Mouse (Mus musculus): ENCODE data around the gene St6galnac3. TPM values are rescaled to one million over a fixed set of nuclear protein-coding genes. Genes with fewer than 3 reads are reported as not detected.

St6galnac3 gene
- polyA plus RNA-seq, 1 experiment from 2014 or later: 4.5 TPM

DNA sequence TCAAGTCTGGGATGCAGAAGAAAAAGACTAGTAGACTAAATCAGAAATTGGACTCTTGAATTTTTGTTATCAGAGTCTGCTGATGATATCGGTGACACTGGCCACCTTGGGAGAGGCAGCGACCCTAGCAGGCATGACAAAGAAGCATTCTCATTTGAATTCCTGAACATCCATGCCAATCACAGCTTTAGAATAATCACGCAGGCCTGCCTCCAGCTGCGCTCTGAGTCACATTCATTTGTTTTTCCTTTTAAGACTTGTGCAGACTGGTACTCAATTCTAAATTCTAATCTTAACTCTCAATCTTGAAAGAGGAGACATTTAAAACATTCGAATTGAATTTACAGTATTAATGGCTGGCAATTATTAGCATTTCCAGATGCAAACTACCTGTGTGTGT is 83.2 kb downstream of the St6galnac3 start:
- Histone ChIP-seq H3K4me1 (replicated peaks; ENCODE audit: control insufficient read depth, insufficient read depth) (no peaks in the 10 kb centered on the region), H3K27ac (replicated peaks) (no peak overlapping the region), H3K9ac (ENCODE audit: low read length) (no peak overlapping the region), H3K4me3 (ENCODE audit: low read depth, low read length) (no peak overlapping the region), H3K4me2 (replicated peaks; ENCODE audit: low read depth) (no peak overlapping the region), H3K27me3 (ENCODE audit: control insufficient read depth, insufficient read depth, low read length) (no peaks in the 10 kb centered on the region), H3K36me3 (ENCODE audit: control insufficient read depth, insufficient read depth, low read length) (no peaks in the 10 kb centered on the region), H3K9me3 (ENCODE audit: control insufficient read depth, low read length) (no peaks in the 10 kb centered on the region)
- no peak for ATAC-seq (ENCODE audit: low FRiP score, low TSS enrichment)
- DNase-seq (ENCODE audit: low spot score): no peak
- TF ChIP-seq CTCF (IDR thresholded peaks at IDR 0.05; ENCODE audit: low read depth) (no peak), EP300 (optimal IDR thresholded peaks at IDR 0.05) (no peak)
- 80% methylated on average over 5 of the region's 5 CpGs for WGBS

DNA sequence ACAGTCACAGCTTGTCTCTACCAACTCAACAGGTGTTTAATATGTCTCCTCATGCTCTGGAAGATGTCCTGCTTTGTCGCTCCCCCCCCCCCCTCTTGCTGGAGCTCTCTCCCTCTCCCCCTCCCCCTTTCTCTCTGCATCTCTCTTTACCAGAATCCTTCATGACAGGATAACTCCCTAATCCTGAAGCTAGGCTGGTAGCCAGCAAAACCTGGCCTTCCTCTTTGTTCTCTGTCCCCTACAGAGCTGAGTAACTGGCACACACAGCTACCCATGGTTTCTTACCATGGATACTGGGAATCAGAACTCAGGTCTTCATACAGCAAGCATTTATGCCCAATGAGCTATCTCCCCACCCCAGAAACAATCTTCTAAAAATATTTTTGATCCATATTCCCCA is 87.6 kb downstream of the St6galnac3 start:
- Histone ChIP-seq H3K4me2 (replicated peaks; ENCODE audit: low read depth) (no peak overlapping the region), H3K9me3 (ENCODE audit: control insufficient read depth, low read length) (no peaks in the 10 kb centered on the region), H3K27me3 (ENCODE audit: control insufficient read depth, insufficient read depth, low read length) (no peaks in the 10 kb centered on the region), H3K36me3 (ENCODE audit: control insufficient read depth, insufficient read depth, low read length) (no peaks in the 10 kb centered on the region), H3K4me3 (ENCODE audit: low read depth, low read length) (no peak overlapping the region), H3K9ac (ENCODE audit: low read length) (no peak overlapping the region), H3K4me1 (replicated peaks; ENCODE audit: control insufficient read depth, insufficient read depth) (no peaks in the 10 kb centered on the region), H3K27ac (replicated peaks) (no peak overlapping the region)
- WGBS: no CpG with 5 or more reads among the region's 1 CpGs
- no peak for TF ChIP-seq CTCF (IDR thresholded peaks at IDR 0.05; ENCODE audit: low read depth)
- TF ChIP-seq EP300 (optimal IDR thresholded peaks at IDR 0.05): no peak
- DNase-seq (ENCODE audit: low spot score) (no peak), ATAC-seq (ENCODE audit: low FRiP score, low TSS enrichment) (no peak)

DNA sequence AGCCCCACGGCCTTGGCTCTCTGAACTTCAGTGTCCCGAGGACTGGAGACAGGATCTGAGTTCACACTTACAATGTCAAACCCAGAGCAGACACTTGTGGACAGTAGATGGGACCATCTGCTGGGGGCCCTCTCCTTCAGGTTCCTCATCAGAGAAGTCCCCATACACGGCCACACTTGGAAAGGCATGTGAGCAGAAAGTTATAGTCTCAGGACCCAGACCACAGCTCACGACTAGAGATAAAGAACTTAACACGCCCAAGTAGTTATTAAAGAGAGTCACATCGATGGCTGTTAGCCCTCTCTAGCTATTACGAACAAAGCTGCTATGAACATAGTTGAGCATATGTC is 88.2 kb downstream of the St6galnac3 start:
- H3K4me1 ChIP-seq (replicated peaks; ENCODE audit: control insufficient read depth, insufficient read depth): no peaks in the 10 kb centered on the region
- H3K27me3 ChIP-seq (ENCODE audit: control insufficient read depth, insufficient read depth, low read length): no peaks in the 10 kb centered on the region
- H3K27ac ChIP-seq (replicated peaks): no peak overlapping the region
- H3K9me3 ChIP-seq (ENCODE audit: control insufficient read depth, low read length): no peaks in the 10 kb centered on the region
- H3K4me3 ChIP-seq (ENCODE audit: low read depth, low read length): no peak overlapping the region
- no peak overlapping the region for H3K4me2 ChIP-seq (replicated peaks; ENCODE audit: low read depth)
- 75% methylated on average over 7 of the region's 7 CpGs for WGBS
- H3K9ac ChIP-seq (ENCODE audit: low read length): no peak overlapping the region
- no peak for TF ChIP-seq CTCF (IDR thresholded peaks at IDR 0.05; ENCODE audit: low read depth)
- TF ChIP-seq EP300 (optimal IDR thresholded peaks at IDR 0.05): no peak
- DNase-seq (ENCODE audit: low spot score): no peak
- ATAC-seq (ENCODE audit: low FRiP score, low TSS enrichment): no peak
- no peaks in the 10 kb centered on the region for H3K36me3 ChIP-seq (ENCODE audit: control insufficient read depth, insufficient read depth, low read length)

DNA sequence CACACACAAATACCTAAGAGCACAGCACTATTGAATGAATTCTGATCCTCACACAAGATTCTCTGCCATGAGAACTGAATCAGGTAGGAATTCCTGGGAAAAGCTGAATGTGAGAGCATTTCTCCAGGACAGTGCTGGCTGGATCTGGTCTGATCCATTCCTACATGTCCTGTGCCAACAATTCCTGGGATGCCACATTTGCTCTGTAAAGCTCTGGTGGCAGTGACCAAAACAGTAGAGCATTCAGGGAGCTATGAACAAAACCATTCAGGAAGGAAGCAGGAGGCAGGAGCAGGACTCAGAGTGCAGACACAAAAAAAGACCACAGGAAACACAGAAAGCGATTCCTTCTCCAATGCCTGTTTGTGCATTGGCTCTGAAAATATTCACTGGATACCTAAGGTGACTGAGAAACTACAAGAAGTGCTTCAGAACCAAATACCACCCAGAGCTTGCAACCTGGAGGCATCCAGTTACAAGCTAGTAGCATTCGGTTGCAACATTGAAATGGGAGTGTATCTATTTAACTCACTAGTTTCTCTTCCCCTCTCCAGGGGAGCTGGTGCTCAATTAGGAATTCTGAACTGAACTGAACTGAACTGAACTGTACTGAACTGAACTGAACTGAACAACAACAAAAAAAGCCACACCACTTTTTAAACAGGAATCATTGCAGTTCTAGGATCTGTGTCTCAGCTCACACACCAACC is 88.7 kb downstream of the St6galnac3 start:
- DNase-seq (ENCODE audit: low spot score): no peak
- Histone ChIP-seq H3K27me3 (ENCODE audit: control insufficient read depth, insufficient read depth, low read length) (no peaks in the 10 kb centered on the region), H3K9ac (ENCODE audit: low read length) (no peak overlapping the region), H3K36me3 (ENCODE audit: control insufficient read depth, insufficient read depth, low read length) (no peaks in the 10 kb centered on the region), H3K4me2 (replicated peaks; ENCODE audit: low read depth) (no peak overlapping the region), H3K27ac (replicated peaks) (no peak overlapping the region), H3K4me1 (replicated peaks; ENCODE audit: control insufficient read depth, insufficient read depth) (no peaks in the 10 kb centered on the region), H3K4me3 (ENCODE audit: low read depth, low read length) (no peak overlapping the region), H3K9me3 (ENCODE audit: control insufficient read depth, low read length) (no peaks in the 10 kb centered on the region)
- 63% methylated on average over 2 of the region's 2 CpGs for WGBS
- TF ChIP-seq CTCF (IDR thresholded peaks at IDR 0.05; ENCODE audit: low read depth): no peak
- TF ChIP-seq EP300 (optimal IDR thresholded peaks at IDR 0.05): no peak
- no peak for ATAC-seq (ENCODE audit: low FRiP score, low TSS enrichment)

DNA sequence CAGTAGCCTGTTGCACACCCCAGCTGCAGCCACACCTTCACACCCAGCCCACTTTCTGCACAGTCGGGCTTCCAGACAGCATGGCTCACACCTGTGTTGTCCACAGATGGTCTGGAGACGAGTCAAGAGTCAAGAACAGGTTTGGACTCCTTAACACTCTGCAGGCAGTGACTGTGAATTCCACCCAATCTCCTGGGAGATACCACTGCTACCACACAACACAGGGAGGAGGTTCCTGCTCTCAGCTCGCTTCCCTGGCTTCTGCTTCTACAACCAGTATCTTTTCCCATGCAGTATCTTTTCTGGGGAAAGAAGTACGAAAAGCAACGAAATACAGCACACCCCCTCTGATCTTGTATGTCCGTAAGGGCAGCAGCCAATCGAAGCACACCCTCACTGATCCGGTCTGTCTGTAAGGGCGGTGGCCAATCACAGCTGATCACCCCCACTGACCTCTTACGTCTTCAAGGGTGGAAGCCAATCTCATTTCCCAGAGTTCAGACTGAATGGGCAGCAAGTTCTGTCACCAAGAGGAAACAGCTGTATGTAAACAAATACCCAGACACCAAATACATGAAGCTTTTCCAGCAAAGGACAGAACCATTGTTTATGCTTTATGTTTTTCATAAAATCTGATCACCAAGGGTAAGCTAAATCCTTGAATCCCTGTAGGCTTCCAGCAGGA is 92.8 kb downstream of the St6galnac3 start:
- no peaks in the 10 kb centered on the region for H3K4me1 ChIP-seq (replicated peaks; ENCODE audit: control insufficient read depth, insufficient read depth)
- no peaks in the 10 kb centered on the region for H3K27me3 ChIP-seq (ENCODE audit: control insufficient read depth, insufficient read depth, low read length)
- no peaks in the 10 kb centered on the region for H3K36me3 ChIP-seq (ENCODE audit: control insufficient read depth, insufficient read depth, low read length)
- H3K4me3 ChIP-seq (ENCODE audit: low read depth, low read length): no peak overlapping the region
- 68% methylated on average over 10 of the region's 10 CpGs for WGBS
- H3K9ac ChIP-seq (ENCODE audit: low read length): no peak overlapping the region
- H3K9me3 ChIP-seq (ENCODE audit: control insufficient read depth, low read length): no peaks in the 10 kb centered on the region
- DNase-seq (ENCODE audit: low spot score) (no peak), ATAC-seq (ENCODE audit: low FRiP score, low TSS enrichment) (no peak)
- TF ChIP-seq EP300 (optimal IDR thresholded peaks at IDR 0.05) (no peak), CTCF (IDR thresholded peaks at IDR 0.05; ENCODE audit: low read depth) (no peak)
- no peak overlapping the region for H3K27ac ChIP-seq (replicated peaks)
- no peak overlapping the region for H3K4me2 ChIP-seq (replicated peaks; ENCODE audit: low read depth)

DNA sequence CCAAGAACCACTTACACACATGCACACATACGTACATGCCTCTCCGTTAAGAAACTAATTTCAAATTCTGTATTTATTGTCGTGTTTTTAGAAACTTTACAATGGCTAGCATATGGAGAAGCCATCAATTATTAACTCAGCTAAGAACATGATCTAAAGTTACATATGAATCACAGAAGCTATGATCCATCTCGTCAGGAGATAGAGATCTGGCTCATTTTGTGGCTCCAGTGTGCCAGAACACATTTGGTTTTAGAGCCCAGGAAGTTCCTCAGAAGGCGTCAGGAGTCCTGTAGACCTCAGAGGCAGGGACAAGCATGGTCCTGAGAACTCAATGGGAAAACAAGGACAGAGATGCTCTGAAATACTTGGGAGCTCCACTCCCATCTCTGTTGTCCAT is 98.7 kb downstream of the St6galnac3 start:
- H3K4me1 ChIP-seq (replicated peaks; ENCODE audit: control insufficient read depth, insufficient read depth): no peaks in the 10 kb centered on the region
- H3K27ac ChIP-seq (replicated peaks): no peak overlapping the region
- no peak for DNase-seq (ENCODE audit: low spot score)

More for the DNA sequence above, 98.7 kb downstream of the St6galnac3 start:
- 73% methylated on average over 5 of the region's 5 CpGs for WGBS
- Histone ChIP-seq H3K9ac (ENCODE audit: low read length) (no peak overlapping the region), H3K4me2 (replicated peaks; ENCODE audit: low read depth) (no peak overlapping the region), H3K4me3 (ENCODE audit: low read depth, low read length) (no peak overlapping the region), H3K36me3 (ENCODE audit: control insufficient read depth, insufficient read depth, low read length) (no peaks in the 10 kb centered on the region), H3K9me3 (ENCODE audit: control insufficient read depth, low read length) (no peaks in the 10 kb centered on the region), H3K27me3 (ENCODE audit: control insufficient read depth, insufficient read depth, low read length) (no peaks in the 10 kb centered on the region)
- no peak for ATAC-seq (ENCODE audit: low FRiP score, low TSS enrichment)
- TF ChIP-seq CTCF (IDR thresholded peaks at IDR 0.05; ENCODE audit: low read depth): no peak
- TF ChIP-seq EP300 (optimal IDR thresholded peaks at IDR 0.05): no peak
